Mouse (Mus musculus): Measurements from ENCODE around the gene Mpzl3. TPM values are rescaled to one million over a fixed set of nuclear protein-coding genes. Genes with fewer than 3 reads are reported as not detected.
"Not testable (repeated sequence)": the region's sequence is repeated elsewhere in the genome, so short reads cannot be mapped to it uniquely, and the experiment has no call there.

The Mpzl3 gene
- polyA plus RNA-seq, 1 experiment from 2014 or later = 1.6 TPM

DNA sequence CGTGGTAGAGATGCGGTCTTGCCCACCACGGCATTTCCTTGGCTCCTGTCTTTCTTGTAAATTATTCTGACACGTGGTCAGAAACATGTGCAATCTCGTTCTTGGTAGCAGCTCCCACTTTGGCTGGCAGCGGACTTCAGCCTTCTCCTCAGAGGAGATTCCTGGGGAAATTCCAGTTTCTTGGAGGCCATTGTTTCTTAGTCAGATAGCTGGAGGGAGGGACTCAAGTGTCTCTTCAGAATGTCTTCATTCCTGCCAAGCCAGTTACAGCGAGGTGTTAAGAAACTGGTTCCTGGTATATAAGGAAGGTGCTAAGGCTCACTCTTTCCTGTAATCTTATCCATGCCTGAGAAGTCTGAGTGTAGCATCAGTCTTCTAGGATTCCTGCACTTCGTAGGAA is 27.6 kb upstream of the Mpzl3 start:
- Histone ChIP-seq H3K9me3 (no peaks in the 10 kb centered on the region), H3K27me3 (0 out of 2 replicates have a peak, but pooled peaks cover 8% of the 10 kb centered on the region), H3K27ac (no peak overlapping the region), H3K4me2 (replicated peaks) (no peak overlapping the region), H3K36me3 (no peaks in the 10 kb centered on the region), H3K4me3 (replicated peaks) (no peak overlapping the region), H3K4me1 (replicated peaks) (no peaks in the 10 kb centered on the region), H3K9ac (replicated peaks) (no peak overlapping the region)
- ATAC-seq = no peak
- 76% methylated on average over 8 of the region's 8 CpGs for WGBS

DNA sequence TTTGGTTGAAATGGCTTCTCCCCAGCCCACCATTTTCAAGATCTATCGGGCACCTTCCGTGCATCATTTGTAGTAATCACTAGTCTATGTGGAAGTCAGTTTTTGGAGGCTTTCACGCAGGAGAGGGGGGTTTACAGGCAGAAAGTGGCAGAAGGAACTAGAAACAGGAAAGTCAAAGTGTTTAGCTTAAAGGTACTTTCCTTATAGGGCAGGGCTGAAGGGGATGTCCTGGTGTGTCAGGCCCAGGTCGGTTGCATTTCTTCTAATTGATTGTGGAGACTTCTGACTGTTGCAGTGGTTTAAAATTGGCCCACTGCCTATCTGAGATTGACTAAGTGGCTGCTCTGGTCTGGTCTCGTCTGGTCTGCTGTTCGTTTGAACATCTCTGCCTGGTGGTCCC is 24.6 kb upstream of the Mpzl3 start:
- Histone ChIP-seq H3K9me3 (no peaks in the 10 kb centered on the region), H3K4me2 (replicated peaks) (no peak overlapping the region), H3K9ac (replicated peaks) (no peak overlapping the region), H3K4me1 (replicated peaks) (no peaks in the 10 kb centered on the region), H3K36me3 (no peaks in the 10 kb centered on the region), H3K27me3 (0 out of 2 replicates have a peak, but pooled peaks cover 8% of the 10 kb centered on the region), H3K4me3 (replicated peaks) (no peak overlapping the region), H3K27ac (no peak overlapping the region)
- WGBS = 77% methylated on average over 6 of the region's 6 CpGs
- no peak for ATAC-seq

DNA sequence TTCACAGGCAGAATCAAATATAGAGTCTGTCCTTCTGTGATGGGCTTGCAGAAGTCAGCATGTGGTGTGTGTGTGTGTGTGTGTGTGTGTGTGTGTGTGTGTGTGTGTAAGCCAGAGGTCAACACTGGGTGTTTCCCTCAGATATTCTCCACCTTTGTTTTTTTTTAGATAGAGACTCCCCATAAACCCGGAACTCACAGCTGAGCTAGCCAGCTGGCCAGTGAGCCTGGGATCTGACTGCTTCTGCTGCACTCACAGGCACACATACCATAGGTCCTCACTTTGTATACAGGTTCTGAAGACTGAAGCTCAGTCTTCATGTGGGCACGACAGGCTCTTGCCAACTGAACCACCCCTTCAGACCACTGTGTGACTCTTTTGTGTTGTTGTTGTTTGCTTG is 22.7 kb upstream of the Mpzl3 start:
- Histone ChIP-seq H3K9ac (replicated peaks) (no peak overlapping the region), H3K4me2 (replicated peaks) (no peak overlapping the region), H3K27ac (no peak overlapping the region), H3K27me3 (peaks cover 8% of the 10 kb centered on the region; the same call in 1 of the 2 replicates), H3K4me3 (replicated peaks) (no peak overlapping the region), H3K9me3 (no peaks in the 10 kb centered on the region), H3K36me3 (no peaks in the 10 kb centered on the region), H3K4me1 (replicated peaks) (no peaks in the 10 kb centered on the region)
- ATAC-seq = no peak
- WGBS = 76% methylated on average over 2 of the region's 2 CpGs

DNA sequence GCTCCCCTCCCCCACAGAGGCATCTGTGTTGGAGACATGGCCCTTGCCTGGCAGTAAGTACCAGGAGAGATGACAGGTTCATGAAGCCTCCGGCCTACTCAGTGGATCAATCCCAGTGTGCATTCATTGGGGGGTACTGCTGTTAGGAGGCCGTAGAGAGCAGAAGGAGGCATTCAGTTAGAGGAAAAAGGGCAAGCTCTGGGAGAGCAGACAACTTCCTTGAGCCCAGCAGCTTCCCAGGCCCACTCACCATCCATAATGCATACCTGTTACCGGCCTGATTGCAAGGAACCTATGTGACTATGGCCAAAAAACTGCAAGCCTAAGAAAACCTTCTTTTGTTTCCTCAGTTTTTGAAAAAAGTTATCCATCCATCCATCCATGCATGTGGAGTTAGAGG is 20.5 kb upstream of the Mpzl3 start:
- Histone ChIP-seq H3K4me1 (replicated peaks) (no peaks in the 10 kb centered on the region), H3K9ac (replicated peaks) (no peak overlapping the region), H3K36me3 (no peaks in the 10 kb centered on the region), H3K4me2 (replicated peaks) (no peak overlapping the region), H3K4me3 (replicated peaks) (no peak overlapping the region), H3K27me3 (peaks cover 29% of the 10 kb centered on the region), H3K27ac (no peak overlapping the region), H3K9me3 (no peaks in the 10 kb centered on the region)
- WGBS = 81% methylated on average over 3 of the region's 3 CpGs
- ATAC-seq = no peak

DNA sequence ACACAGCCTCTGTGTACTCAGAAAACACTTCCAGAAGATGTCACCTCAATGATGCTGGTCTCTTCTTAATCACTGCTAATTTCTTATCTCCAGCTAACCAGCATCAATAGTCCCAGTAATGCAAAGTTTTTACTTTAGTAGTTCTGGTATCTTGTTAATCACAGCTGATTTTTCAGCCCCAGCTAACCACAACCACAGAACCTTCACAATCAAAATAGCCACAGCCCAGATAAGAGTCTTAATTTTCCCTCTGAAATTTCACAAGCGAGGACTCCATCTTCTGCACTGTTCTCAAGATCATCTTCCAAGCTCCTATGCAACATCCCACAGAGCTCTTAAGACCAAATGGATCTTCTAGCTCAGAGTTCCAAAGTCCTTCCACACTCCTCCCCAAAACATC is 17.2 kb upstream of the Mpzl3 start:
- not testable (repeated sequence) for H3K27ac ChIP-seq; H3K9ac ChIP-seq (replicated peaks); H3K4me1 ChIP-seq (replicated peaks); H3K4me2 ChIP-seq (replicated peaks); H3K4me3 ChIP-seq (replicated peaks); H3K9me3 ChIP-seq; ATAC-seq; H3K36me3 ChIP-seq
- peaks cover 57% of the 10 kb centered on the region for H3K27me3 ChIP-seq
- 93% methylated on average over 1 of the region's 1 CpGs for WGBS

DNA sequence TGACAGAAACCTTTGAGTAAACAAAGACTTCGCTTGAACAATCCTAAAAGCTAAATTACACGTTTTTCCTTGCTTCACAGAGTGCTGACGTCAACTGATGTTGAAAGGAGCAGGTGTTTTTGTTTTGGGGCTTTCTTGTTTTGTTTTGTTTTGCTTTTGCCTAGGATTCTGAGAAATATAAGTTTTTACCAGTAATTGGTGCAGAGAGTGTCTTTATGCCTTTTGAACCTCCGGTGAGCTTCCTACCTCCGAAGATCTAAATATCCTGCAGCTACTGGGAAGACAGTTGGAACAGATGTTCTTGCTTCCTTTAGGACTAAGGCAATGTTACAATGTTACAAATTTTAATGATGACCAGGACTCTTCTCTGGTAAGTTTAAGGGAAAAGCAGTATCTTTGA is 15.5 kb upstream of the Mpzl3 start, which contains the start of gene Mpzl2:
TSS of gene Mpzl2 (plus strand) at position 301 of the 400 bp plus-strand sequence.
- H3K27ac ChIP-seq = no peak within 1 kb of the TSS
- no peaks in the 10 kb centered on the region for H3K36me3 ChIP-seq
- peaks cover 7% of the 10 kb centered on the region; the same call in 1 of the 2 replicates for H3K4me1 ChIP-seq (replicated peaks)
- ATAC-seq = no peak
- no peak within 1 kb of the TSS; the same call in 1 of the 2 replicates for H3K4me2 ChIP-seq (replicated peaks)
- H3K9me3 ChIP-seq = no peaks in the 10 kb centered on the region
- H3K4me3 ChIP-seq (replicated peaks) = no peak within 1 kb of the TSS
- WGBS = 69% methylated on average over 5 of the region's 5 CpGs
- H3K9ac ChIP-seq (replicated peaks) = no peak within 1 kb of the TSS
- peaks cover 74% of the 10 kb centered on the region for H3K27me3 ChIP-seq

DNA sequence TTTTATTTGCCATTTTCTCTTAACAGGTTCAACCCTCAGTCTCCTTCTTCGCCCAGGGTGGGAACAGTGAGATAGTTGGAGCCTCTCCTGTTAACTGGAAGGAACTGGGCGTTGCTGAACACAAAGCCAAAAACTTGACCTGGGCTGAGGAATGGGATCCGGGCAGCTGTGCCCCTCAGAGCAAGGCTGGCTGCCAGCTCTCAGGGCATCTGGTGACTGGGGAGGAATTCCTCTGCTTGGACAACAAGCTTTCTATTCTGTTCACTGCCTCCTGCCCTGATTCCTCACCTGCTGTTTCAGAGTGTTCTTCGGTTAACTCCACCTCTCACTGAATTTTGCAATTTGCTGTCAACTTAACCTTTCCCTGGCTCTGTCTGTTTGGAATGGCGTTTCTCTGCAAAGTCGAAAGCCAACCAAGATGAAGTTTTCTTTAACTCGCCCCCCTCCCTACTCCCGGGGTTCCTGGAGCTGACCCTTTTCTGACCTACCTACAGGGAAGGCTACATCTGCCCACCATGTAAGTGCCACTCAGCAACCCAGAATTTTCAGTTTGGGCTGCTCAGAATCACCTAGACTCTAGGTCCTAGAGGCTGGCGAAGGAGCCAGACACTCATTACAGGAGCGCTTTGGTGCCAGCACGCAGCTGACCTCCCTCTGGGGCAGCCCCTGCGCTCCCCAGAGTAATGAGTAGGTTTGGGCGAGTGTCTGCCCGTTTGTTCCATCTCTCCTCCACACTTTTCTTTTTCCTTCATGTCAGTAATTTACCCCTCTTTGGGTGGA is 14.7 kb upstream of the Mpzl3 start:
- H3K4me2 ChIP-seq (replicated peaks) = no peak overlapping the region; the same call in 1 of the 2 replicates
- H3K36me3 ChIP-seq = no peaks in the 10 kb centered on the region
- no peak overlapping the region for H3K4me3 ChIP-seq (replicated peaks)
- H3K27me3 ChIP-seq = peaks cover 82% of the 10 kb centered on the region
- no peak for ATAC-seq
- no peak overlapping the region for H3K9ac ChIP-seq (replicated peaks)
- WGBS = 16% methylated on average over 14 of the region's 14 CpGs
- H3K27ac ChIP-seq = no peak overlapping the region
- peaks cover 7% of the 10 kb centered on the region; the same call in 1 of the 2 replicates for H3K4me1 ChIP-seq (replicated peaks)
- no peaks in the 10 kb centered on the region for H3K9me3 ChIP-seq

DNA sequence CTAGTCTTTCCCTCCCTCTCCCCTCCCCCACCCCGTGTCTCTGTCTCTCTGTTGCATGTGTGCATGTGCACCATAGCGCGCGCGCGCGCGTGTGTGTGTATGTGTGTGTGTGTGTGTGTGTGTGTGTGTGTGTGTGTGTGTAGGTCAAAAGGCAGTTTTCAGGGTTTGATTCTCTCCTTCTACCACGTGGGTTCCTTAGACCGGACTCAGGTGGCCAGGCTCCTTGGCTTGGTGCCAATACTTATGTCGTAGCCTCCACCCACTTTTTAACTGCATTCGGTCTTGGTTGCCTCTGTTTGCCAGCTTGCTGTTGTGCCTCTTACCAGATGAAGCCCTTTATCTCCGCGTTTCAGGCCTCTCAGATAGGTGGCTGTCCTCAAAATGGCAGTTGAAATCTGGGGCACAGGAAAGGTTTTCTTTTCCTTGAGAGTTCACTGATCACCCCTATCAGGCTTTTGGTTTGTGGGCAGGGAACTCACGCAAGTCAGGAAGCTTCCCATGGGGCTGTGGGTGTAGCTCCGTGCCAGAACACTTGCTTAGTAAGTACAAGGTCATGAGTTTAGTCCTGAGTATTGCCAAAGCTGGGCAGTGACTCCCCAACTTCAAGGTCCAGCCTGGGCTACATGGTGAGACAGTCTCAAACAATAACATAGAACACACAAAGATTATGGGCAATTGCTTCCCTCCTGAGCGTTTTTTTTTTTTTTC is 13.7 kb upstream of the Mpzl3 start:
- no peak overlapping the region for H3K9ac ChIP-seq (replicated peaks)
- peak overlapping the region; percentile 33 for H3K4me2 ChIP-seq (replicated peaks)
- H3K9me3 ChIP-seq = no peaks in the 10 kb centered on the region
- no peak overlapping the region for H3K27ac ChIP-seq
- WGBS = 35% methylated on average over 17 of the region's 17 CpGs
- H3K27me3 ChIP-seq = peaks cover 80% of the 10 kb centered on the region
- no peak for ATAC-seq
- H3K4me3 ChIP-seq (replicated peaks) = no peak overlapping the region
- peaks cover 7% of the 10 kb centered on the region; the same call in 1 of the 2 replicates for H3K4me1 ChIP-seq (replicated peaks)
- no peaks in the 10 kb centered on the region for H3K36me3 ChIP-seq

DNA sequence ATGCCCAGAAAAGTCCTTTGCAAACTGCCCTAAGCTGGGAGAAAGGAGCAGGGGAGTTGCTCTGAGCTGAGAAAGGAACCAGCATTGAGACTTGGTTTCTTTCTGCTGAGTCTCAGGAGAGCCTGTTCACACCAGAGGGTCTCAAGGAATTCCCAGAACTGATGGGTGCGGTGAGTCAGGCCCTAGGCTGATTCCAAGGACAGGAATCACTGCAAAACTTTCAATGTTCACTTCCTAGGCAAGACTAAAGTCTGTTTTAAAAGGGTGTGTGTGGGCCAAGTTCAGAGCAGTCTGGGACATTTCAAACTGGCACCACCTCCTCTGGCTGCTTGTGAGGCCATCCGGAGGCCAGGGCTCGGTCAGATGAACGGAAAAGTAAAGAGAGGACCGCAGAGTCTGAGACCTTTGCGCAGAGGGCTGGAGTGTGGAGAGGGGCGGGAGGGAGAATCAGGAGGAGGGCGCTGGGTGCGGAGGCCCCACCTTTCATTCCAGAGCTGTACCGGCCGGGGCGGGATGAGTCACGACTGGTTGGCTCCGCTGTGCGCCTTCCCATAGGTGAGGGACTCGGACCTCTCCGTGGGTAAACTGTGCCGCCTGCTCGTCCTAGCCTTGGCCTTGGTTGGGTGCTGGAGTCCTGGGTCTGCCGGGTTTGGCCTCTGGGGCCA is 12.8 kb upstream of the Mpzl3 start:
- 2% methylated on average over 20 of the region's 20 CpGs for WGBS
- Histone ChIP-seq H3K27ac (no peak overlapping the region), H3K36me3 (no peaks in the 10 kb centered on the region), H3K9ac (replicated peaks) (no peak overlapping the region), H3K4me2 (replicated peaks) (no peak overlapping the region), H3K9me3 (no peaks in the 10 kb centered on the region), H3K27me3 (peaks cover 84% of the 10 kb centered on the region), H3K4me1 (replicated peaks) (peaks cover 7% of the 10 kb centered on the region; the same call in 1 of the 2 replicates), H3K4me3 (replicated peaks) (no peak overlapping the region)
- ATAC-seq = no peak

DNA sequence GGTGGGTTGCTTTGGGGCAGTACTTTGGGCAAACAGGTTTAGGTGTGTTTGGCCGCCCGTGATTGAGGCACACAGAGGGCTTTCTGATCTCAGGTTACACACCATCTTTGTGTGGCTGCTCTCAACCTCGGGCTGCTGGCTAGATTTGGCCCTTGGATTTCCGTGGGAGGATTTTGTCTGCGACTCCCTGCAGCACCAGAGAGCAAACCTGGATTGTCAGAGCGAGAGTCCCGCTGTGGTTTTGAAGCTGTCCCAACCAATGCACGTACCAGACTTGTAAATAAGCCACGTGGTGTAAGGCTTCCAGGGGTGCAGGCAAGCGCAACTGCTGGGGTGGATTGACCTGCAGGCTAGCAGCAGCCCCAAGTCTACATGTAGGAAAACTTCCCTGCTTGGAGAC is 12.0 kb upstream of the Mpzl3 start:
- Histone ChIP-seq H3K9me3 (no peaks in the 10 kb centered on the region), H3K36me3 (no peaks in the 10 kb centered on the region), H3K9ac (replicated peaks) (no peak overlapping the region), H3K27ac (no peak overlapping the region), H3K4me3 (replicated peaks) (no peak overlapping the region), H3K4me2 (replicated peaks) (no peak overlapping the region), H3K4me1 (replicated peaks) (peaks cover 7% of the 10 kb centered on the region; the same call in 1 of the 2 replicates), H3K27me3 (peaks cover 83% of the 10 kb centered on the region)
- under 1% methylated on average over 10 of the region's 10 CpGs for WGBS
- no peak for ATAC-seq

DNA sequence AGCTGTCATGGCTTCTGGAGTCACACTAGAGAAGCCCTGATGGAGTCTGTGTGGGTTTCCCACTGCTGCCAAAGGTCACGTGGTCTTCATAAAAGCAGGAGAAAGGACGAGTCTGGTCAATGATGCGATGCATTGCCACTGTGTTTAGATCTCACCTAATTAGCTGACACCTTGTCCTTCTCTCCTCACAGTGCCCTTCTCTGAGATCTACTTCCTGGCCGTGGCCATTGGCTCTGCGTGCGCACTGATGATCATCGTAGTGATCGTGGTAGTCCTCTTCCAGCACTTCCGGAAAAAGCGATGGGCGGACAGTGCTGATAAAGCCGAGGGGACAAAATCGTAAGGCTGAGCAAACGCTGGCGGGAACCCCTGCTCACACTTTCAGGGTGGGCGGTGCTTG is 8.0 kb upstream of the Mpzl3 start:
- 91% methylated on average over 16 of the region's 16 CpGs for WGBS
- Histone ChIP-seq H3K9ac (replicated peaks) (no peak overlapping the region), H3K36me3 (no peaks in the 10 kb centered on the region), H3K27me3 (peaks cover 63% of the 10 kb centered on the region), H3K4me1 (replicated peaks) (peaks cover 7% of the 10 kb centered on the region; the same call in 1 of the 2 replicates), H3K4me2 (replicated peaks) (no peak overlapping the region), H3K9me3 (no peaks in the 10 kb centered on the region), H3K4me3 (replicated peaks) (no peak overlapping the region), H3K27ac (no peak overlapping the region)
- no peak for ATAC-seq

DNA sequence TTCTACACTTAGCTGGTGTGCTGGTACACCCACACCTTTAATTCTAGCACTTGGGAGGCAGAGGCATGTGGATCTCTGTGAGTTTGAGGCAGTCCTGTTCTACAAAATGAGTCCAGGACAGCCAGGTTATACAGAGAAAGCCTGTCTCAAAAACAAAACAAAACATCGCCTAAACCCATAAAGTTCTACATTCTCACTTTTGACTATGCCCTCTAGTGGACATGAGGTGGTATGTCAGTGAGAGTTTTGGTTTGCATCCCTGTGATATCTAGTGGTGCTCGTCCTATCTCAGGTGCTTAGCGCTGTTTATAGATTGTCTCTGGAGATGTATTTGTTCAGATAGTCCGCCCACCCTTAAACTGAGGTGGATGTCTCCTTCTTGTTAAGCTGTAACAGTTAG is 6.5 kb upstream of the Mpzl3 start:
- Histone ChIP-seq H3K27me3 (peaks cover 57% of the 10 kb centered on the region), H3K4me2 (replicated peaks) (no peak overlapping the region), H3K9ac (replicated peaks) (no peak overlapping the region), H3K36me3 (no peaks in the 10 kb centered on the region), H3K4me3 (replicated peaks) (no peak overlapping the region), H3K9me3 (no peaks in the 10 kb centered on the region), H3K27ac (no peak overlapping the region), H3K4me1 (replicated peaks) (no peaks in the 10 kb centered on the region)
- no peak for ATAC-seq
- 28% methylated on average over 4 of the region's 4 CpGs for WGBS
